Mouse (Mus musculus): ENCODE measurements at regions not wholly inside any gene's neighbourhood (a gene's known extent, or its start where the extent isn't known, plus 50 kb on each side); places are given as distances from the start of the nearest gene placed in this dataset.

- TF ChIP-seq CTCF (IDR thresholded peaks at IDR 0.05; ENCODE audit: borderline replicate concordance, control insufficient read depth, extremely low read depth, insufficient read depth, low read length, poor library complexity): no peak
- no peak for TF ChIP-seq POLR2A (IDR thresholded peaks at IDR 0.05; ENCODE audit: control insufficient read depth, extremely low read depth, insufficient read depth, low read length, poor library complexity)
These were observed 132.6 kb downstream of the Dad1 start for GRCm38 (mm10) chr14:54121340-54121739.
